8 mouse cellular contexts compared by ENCODE assay signal in genomic region chr2:27899894-27900293, GRCm38 (mm10). TPM values are rescaled to one million over a fixed set of nuclear protein-coding genes. Genes with fewer than 3 reads are reported as not detected.
DNase-seq lines count a peak whose midpoint lies in the region; ATAC-seq and TF ChIP-seq lines count a peak whose summit lies in the region.
"Had no signal": no experiment of that assay in that cellular context is flagged by ENCODE, and none has a peak within 500 bp of the region (broad histone marks: within the 10 kb centered on the region; RNA-seq: fewer than 3 reads in every experiment).

No protein-coding gene starts in this region.

- H3K27ac ChIP-seq in kidney, adult 2 months (ENCODE audit: insufficient read depth, low read depth, low read length): no peak overlapping the region
- no peak overlapping the region for H3K27ac ChIP-seq in kidney, embryonic 15.5 days
- H3K27ac ChIP-seq in ES-E14 (ENCODE audit: insufficient read depth, low read depth, low read length, poor library complexity, severe bottlenecking): no peak overlapping the region
- H3K27ac ChIP-seq: hindbrain, embryonic 15.5 days had no signal

- peak; percentile 56 for DNase-seq in kidney, adult 2 months
- DNase-seq in ES-E14 (ENCODE audit: low read depth, low spot score): peak; percentile 67
- DNase-seq in adrenal gland, postnatal 25 days: peak; percentile 56
- DNase-seq in heart, postnatal 4 days: peak; percentile 62
- DNase-seq in T-cell, adult 2 months (ENCODE audit: low spot score): no peak

- H3K36me3 ChIP-seq in kidney, adult 2 months (ENCODE audit: control insufficient read depth, insufficient read depth, low read length): no peaks in the 10 kb centered on the region
- no peaks in the 10 kb centered on the region for H3K36me3 ChIP-seq in kidney, embryonic 15.5 days
- no peaks in the 10 kb centered on the region for H3K36me3 ChIP-seq in ES-E14 (ENCODE audit: control insufficient read depth, insufficient read depth, low read length, poor library complexity, severe bottlenecking)
- H3K36me3 ChIP-seq: hindbrain, embryonic 15.5 days had no signal

- in situ Hi-C loops in ES-E14 (cut with MboI; ENCODE audit: low sequenced_read_pairs in 2 of 2, unreplicated experiment in 2 of 2): no loop called here

- no peak overlapping the region for H3K4me2 ChIP-seq in kidney, embryonic 15.5 days
- H3K4me2 ChIP-seq: hindbrain, embryonic 15.5 days had no signal

- no peak for ATAC-seq in kidney, embryonic 15.5 days (replicated peaks; ENCODE audit: low FRiP score)
- ATAC-seq in megakaryocyte-erythroid progenitor cell, adult 5-6 weeks (replicated peaks; ENCODE audit: low FRiP score, low TSS enrichment, poor library complexity, severe bottlenecking): 0 out of 2 replicates have a peak, but pooled peaks have one; percentile 57

- H3K9ac ChIP-seq in kidney, embryonic 15.5 days: no peak overlapping the region
- H3K9ac ChIP-seq in ES-E14 (ENCODE audit: insufficient read depth, low read depth, low read length, poor library complexity, severe bottlenecking): no peak overlapping the region
- H3K9ac ChIP-seq: hindbrain, embryonic 15.5 days had no signal

- peak; percentile 61 for TF ChIP-seq CTCF in kidney, adult 2 months (conservative IDR thresholded peaks at IDR 0.05; ENCODE audit: insufficient read depth, insufficient read length, low read depth, low read length)

- no peaks in the 10 kb centered on the region for H3K9me3 ChIP-seq in kidney, embryonic 15.5 days (replicated peaks)
- no peaks in the 10 kb centered on the region for H3K9me3 ChIP-seq in ES-E14 (ENCODE audit: control insufficient read depth, insufficient read depth, low read depth, low read length)
- H3K9me3 ChIP-seq: hindbrain, embryonic 15.5 days had no signal

- no peaks in the 10 kb centered on the region for H3K4me1 ChIP-seq in kidney, adult 2 months (ENCODE audit: control insufficient read depth, insufficient read depth, low read length)
- peaks cover 25% of the 10 kb centered on the region for H3K4me1 ChIP-seq in kidney, embryonic 15.5 days
- no peaks in the 10 kb centered on the region for H3K4me1 ChIP-seq in ES-E14 (ENCODE audit: control insufficient read depth in 2 of 2, insufficient read depth in 2 of 2, low read length in 2 of 2, poor library complexity in 1 of 2)
- H3K4me1 ChIP-seq: hindbrain, embryonic 15.5 days had no signal

- 64% methylated on average over 3 of the region's 3 CpGs for WGBS in kidney, adult 2 months
- WGBS in kidney, embryonic 15.5 days: 66% methylated on average over 3 of the region's 3 CpGs

- H3K4me3 ChIP-seq in kidney, adult 2 months (ENCODE audit: insufficient read depth, low read depth, low read length): no peak overlapping the region
- no peak overlapping the region for H3K4me3 ChIP-seq in kidney, embryonic 15.5 days (replicated peaks)
- H3K4me3 ChIP-seq in ES-E14 (ENCODE audit: insufficient read depth in 1 of 2, low read depth in 1 of 2, low read length in 2 of 2, poor library complexity in 1 of 2, severe bottlenecking in 1 of 2): no peak overlapping the region
- H3K4me3 ChIP-seq: hindbrain, embryonic 15.5 days had no signal

- no peak for TF ChIP-seq POLR2A in kidney, adult 2 months (IDR thresholded peaks at IDR 0.05; ENCODE audit: low read depth, low read length)

- H3K27me3 ChIP-seq in kidney, adult 2 months (replicated peaks; ENCODE audit: control insufficient read depth, insufficient read depth, low read length): no peaks in the 10 kb centered on the region
- H3K27me3 ChIP-seq in kidney, embryonic 15.5 days: no peaks in the 10 kb centered on the region
- H3K27me3 ChIP-seq: hindbrain, embryonic 15.5 days had no signal

TF ChIP-seq in ES-E14, 5 proteins besides CTCF, POLR2A, EP300 and RAD21:
- TF ChIP-seq MAFK (IDR thresholded peaks at IDR 0.05; ENCODE audit: insufficient read depth, low read depth, low read length) (no peak), ZC3H11A (IDR thresholded peaks at IDR 0.05; ENCODE audit: borderline replicate concordance, low read depth, low read length) (no peak), ZNF384 (IDR thresholded peaks at IDR 0.05; ENCODE audit: low read depth, low read length) (no peak), CHD2 (IDR thresholded peaks at IDR 0.05; ENCODE audit: low read depth, low read length) (no peak), HCFC1 (IDR thresholded peaks at IDR 0.05; ENCODE audit: borderline replicate concordance, insufficient read depth, low read length) (no peak)

RNA-seq across cellular contexts. Expression of gene Col5a1, which starts 13.7 kb away (rescaled TPM):
- polyA plus RNA-seq in kidney, adult 2 months (2012; rRNA removed): 7.5 and 8.1 TPM in 2 replicates
- polyA plus RNA-seq in kidney, embryonic 15.5 days (2015; fragmentation: Nextera tagmentation; extraction: Ambion mirVana): 51.0 and 62.1 TPM in 2 replicates
- total RNA-seq in ES-E14 (2012; rRNA removed): 27.3 and 42.3 TPM in 2 replicates
- total RNA-seq in adrenal gland, postnatal 25 days (2021): 60.7 and 62.0 TPM in 2 replicates
- total RNA-seq in heart, postnatal 4 days (2021): 100 to 1,000 TPM; 167 to 185 TPM
- 22.0 and 24.7 TPM in 2 replicates for total RNA-seq in megakaryocyte-erythroid progenitor cell, adult 5-6 weeks (2014; fragmentation: Nextera tagmentation)
- 6.2 and 9.2 TPM in 2 replicates for total RNA-seq in megakaryocyte-erythroid progenitor cell, adult 5-6 weeks (2017)
